Mouse (Mus musculus): Measurements from ENCODE around the gene Map7d1.

DNA sequence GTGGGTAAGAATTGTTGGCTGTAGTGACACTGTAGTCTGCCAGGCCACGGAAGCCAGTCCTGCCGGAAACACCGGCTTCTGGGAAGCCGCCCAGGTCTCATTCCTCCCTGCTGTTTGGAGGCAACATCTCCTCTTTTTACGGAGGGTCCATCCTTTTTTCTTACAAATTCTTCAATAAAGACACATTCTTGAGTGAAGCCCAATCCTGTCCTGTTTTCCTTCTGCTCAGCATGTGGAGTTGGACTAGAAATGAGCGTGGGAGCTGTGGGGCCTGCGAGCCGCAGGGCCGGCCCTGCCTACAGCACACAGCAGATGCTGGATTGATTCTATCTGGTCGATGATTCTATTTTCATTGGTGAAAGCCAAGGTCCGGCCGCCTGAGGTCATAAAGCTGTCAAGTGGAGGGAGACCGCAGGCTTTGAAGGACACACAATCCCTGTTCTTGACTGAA is 19.6 kb upstream of the Map7d1 start:
- TF ChIP-seq CTCF (IDR thresholded peaks at IDR 0.05; ENCODE audit: control insufficient read depth, insufficient read depth, insufficient replicate concordance, low read depth, low read length) (no peak), POLR2A (IDR thresholded peaks at IDR 0.05; ENCODE audit: control insufficient read depth, low read depth, low read length) (no peak)

Measured in testis, adult 2 months (tissue).